ENCODE assay signal across 16 mouse cellular contexts in genomic region chr8:124905482-124905881, GRCm38 (mm10). TPM values are rescaled to one million over a fixed set of nuclear protein-coding genes. Genes with fewer than 3 reads are reported as not detected.
DNase-seq lines count a peak whose midpoint lies in the region; ATAC-seq and TF ChIP-seq lines count a peak whose summit lies in the region.
"Had no signal": no experiment of that assay in that cellular context is flagged by ENCODE, and none has a peak within 500 bp of the region (broad histone marks: within the 10 kb centered on the region; RNA-seq: fewer than 3 reads in every experiment).

No protein-coding gene starts in this region.

- peak overlapping the region; percentile 60 for H3K4me3 ChIP-seq in megakaryocyte, embryonic 14.5 days (replicated peaks)
- no peak overlapping the region for H3K4me3 ChIP-seq in brown adipose tissue, adult 24 weeks (ENCODE audit: insufficient read depth, low read depth, low read length)
- no peak overlapping the region for H3K4me3 ChIP-seq in myocyte
- H3K4me3 ChIP-seq: forebrain, embryonic 13.5 days; forebrain, embryonic 15.5 days had no signal

- no peak overlapping the region for H3K4me2 ChIP-seq in myocyte (ENCODE audit: low read depth)
- H3K4me2 ChIP-seq: forebrain, embryonic 13.5 days; forebrain, embryonic 15.5 days had no signal

- H3K27me3 ChIP-seq in megakaryocyte, embryonic 14.5 days (replicated peaks): no peaks in the 10 kb centered on the region
- H3K27me3 ChIP-seq in myocyte (ENCODE audit: control insufficient read depth, insufficient read depth, insufficient read length): no peaks in the 10 kb centered on the region
- H3K27me3 ChIP-seq: forebrain, embryonic 13.5 days; forebrain, embryonic 15.5 days had no signal

- no peaks in the 10 kb centered on the region for H3K9me3 ChIP-seq in megakaryocyte, embryonic 14.5 days
- H3K9me3 ChIP-seq: forebrain, embryonic 13.5 days; forebrain, embryonic 15.5 days had no signal

- H3K4me1 ChIP-seq in megakaryocyte, embryonic 14.5 days: peaks cover 53% of the 10 kb centered on the region
- peaks cover 16% of the 10 kb centered on the region for H3K4me1 ChIP-seq in brown adipose tissue, adult 24 weeks (ENCODE audit: control insufficient read depth, insufficient read depth, insufficient read length, low read length)
- H3K4me1 ChIP-seq: forebrain, embryonic 15.5 days had no signal

- H3ac ChIP-seq in myocyte (ENCODE audit: control insufficient read depth, insufficient read length): no peak overlapping the region

- no peak for ATAC-seq in megakaryocyte, adult 5-6 weeks (ENCODE audit: poor library complexity, severe bottlenecking)
- ATAC-seq: forebrain, embryonic 13.5 days; forebrain, embryonic 15.5 days; forebrain, postnatal 0 days had no signal

- TF ChIP-seq POLR2A in myocyte (IDR thresholded peaks at IDR 0.05; ENCODE audit: insufficient read length, low read depth): no peak

- H3K79me2 ChIP-seq in myocyte (ENCODE audit: control insufficient read depth, insufficient read depth): peaks cover 15% of the 10 kb centered on the region

- peaks cover 98% of the 10 kb centered on the region for H3K36me3 ChIP-seq in megakaryocyte, embryonic 14.5 days (replicated peaks; ENCODE audit: low read length)
- peaks cover 28% of the 10 kb centered on the region for H3K36me3 ChIP-seq in myocyte (ENCODE audit: control insufficient read depth, insufficient read depth)

- no peak for DNase-seq in adrenal gland, postnatal 4 days (ENCODE audit: low spot score in 2 of 2)
- DNase-seq: adrenal gland, adult 2 months; adrenal gland, postnatal 10 days; adrenal gland, postnatal 25 days; cerebellum, adult 11 months; cerebellum, adult 2 months; cerebellum, adult 9-10 months; cerebellum, postnatal 10 days; cerebellum, postnatal 25 days; forebrain, postnatal 0 days had no signal

- H3K27ac ChIP-seq in brown adipose tissue, adult 24 weeks (replicated peaks; ENCODE audit: low read depth, low read length): 0 out of 2 replicates have a peak overlapping the region, but pooled peaks have one; percentile 5
- H3K27ac ChIP-seq: forebrain, embryonic 13.5 days; forebrain, embryonic 15.5 days had no signal

TF ChIP-seq in myocyte, 11 proteins besides CTCF, POLR2A, EP300 and RAD21:
- TF ChIP-seq TCF12 (IDR thresholded peaks at IDR 0.05; ENCODE audit: insufficient read depth, poor library complexity, severe bottlenecking): no peak
- TF ChIP-seq TCF3 (IDR thresholded peaks at IDR 0.05; ENCODE audit: insufficient read length, low read depth): no peak
- peak in 1 of 3 experiments; percentile 55 for TF ChIP-seq MYOG (IDR thresholded peaks at IDR 0.05; ENCODE audit: control insufficient read depth in 1 of 3, insufficient read depth in 1 of 3, insufficient read length in 2 of 3, low read depth in 2 of 3)
- no peak for TF ChIP-seq E2F4 (IDR thresholded peaks at IDR 0.05; ENCODE audit: insufficient read depth)
- TF ChIP-seq MYOD1 (IDR thresholded peaks at IDR 0.05; ENCODE audit: control insufficient read depth in 1 of 3, insufficient read length in 2 of 3, low read depth in 2 of 3): peak in 2 of 3 experiments; percentile 51 to 75
- peak; percentile 64 for TF ChIP-seq POLR2AphosphoS2 (IDR thresholded peaks at IDR 0.05; ENCODE audit: insufficient read length, low read depth)
- TF ChIP-seq CEBPB (IDR thresholded peaks at IDR 0.05; ENCODE audit: insufficient read depth, poor library complexity, severe bottlenecking): no peak

RNA-seq across cellular contexts. Expression of gene Sprtn, which starts 7.8 kb away (rescaled TPM):
- 1.7 and 2.5 TPM in 2 replicates for polyA plus RNA-seq in megakaryocyte, embryonic 14.5 days (2012; ENCODE audit: insufficient read depth, low replicate concordance)
- total RNA-seq in megakaryocyte, adult 5-6 weeks (2015): 11.0 and 11.1 TPM in 2 replicates
- 18.9 and 20.7 TPM in 2 replicates for total RNA-seq in megakaryocyte, adult 5-6 weeks (2017)
- 10.2 and 14.9 TPM in 2 replicates for polyA plus RNA-seq in brown adipose tissue, adult 24 weeks (2012; ENCODE audit: insufficient read depth, insufficient read length, missing spikeins)
- polyA plus RNA-seq in myocyte (2012; fragmentation: generic; extraction: Trizol): 13.3 TPM
- total RNA-seq in adrenal gland, postnatal 4 days (2021): 10 to 100 TPM; 26.1 to 28.0 TPM

RNA-seq across cellular contexts. Expression of gene Exoc8, which starts 8.0 kb away (rescaled TPM):
- 2.1 and 3.3 TPM in 2 replicates for polyA plus RNA-seq in megakaryocyte, embryonic 14.5 days (2012; ENCODE audit: insufficient read depth, low replicate concordance)
- 6.5 and 8.9 TPM in 2 replicates for total RNA-seq in megakaryocyte, adult 5-6 weeks (2015)
- total RNA-seq in megakaryocyte, adult 5-6 weeks (2017): 14.5 and 16.1 TPM in 2 replicates
- polyA plus RNA-seq in brown adipose tissue, adult 24 weeks (2012; ENCODE audit: insufficient read depth, insufficient read length, missing spikeins): 9.7 and 13.5 TPM in 2 replicates
- 8.8 TPM for polyA plus RNA-seq in myocyte (2012; fragmentation: generic; extraction: Trizol)
- 10 to 100 TPM; 17.1 to 19.8 TPM for total RNA-seq in adrenal gland, postnatal 4 days (2021)

RNA-seq across cellular contexts. Expression of gene 2810004N23Rik, which starts 42.6 kb away (rescaled TPM):
- polyA plus RNA-seq in megakaryocyte, embryonic 14.5 days (2012; ENCODE audit: insufficient read depth, low replicate concordance): 8.3 and 25.4 TPM in 2 replicates
- 11.6 and 13.2 TPM in 2 replicates for total RNA-seq in megakaryocyte, adult 5-6 weeks (2015)
- total RNA-seq in megakaryocyte, adult 5-6 weeks (2017): 23.9 and 24.4 TPM in 2 replicates
- 12.9 and 17.1 TPM in 2 replicates for polyA plus RNA-seq in brown adipose tissue, adult 24 weeks (2012; ENCODE audit: insufficient read depth, insufficient read length, missing spikeins)
- polyA plus RNA-seq in myocyte (2012; fragmentation: generic; extraction: Trizol): 27.1 TPM
- total RNA-seq in adrenal gland, postnatal 4 days (2021): 10 to 100 TPM; 37.8 to 38.9 TPM

RNA-seq across cellular contexts. Expression of gene Gnpat, which starts 42.6 kb away (rescaled TPM):
- 41.4 and 55.3 TPM in 2 replicates for polyA plus RNA-seq in megakaryocyte, embryonic 14.5 days (2012; ENCODE audit: insufficient read depth, low replicate concordance)
- total RNA-seq in megakaryocyte, adult 5-6 weeks (2015): 44.3 and 54.3 TPM in 2 replicates
- 43.9 and 50.3 TPM in 2 replicates for total RNA-seq in megakaryocyte, adult 5-6 weeks (2017)
- polyA plus RNA-seq in brown adipose tissue, adult 24 weeks (2012; ENCODE audit: insufficient read depth, insufficient read length, missing spikeins): 133 and 153 TPM in 2 replicates
- polyA plus RNA-seq in myocyte (2012; fragmentation: generic; extraction: Trizol): 95.4 TPM
- total RNA-seq in adrenal gland, postnatal 4 days (2021): 100 to 1,000 TPM; 105 to 106 TPM

RNA-seq across cellular contexts. Expression of gene Egln1, which starts 43.6 kb away (rescaled TPM):
- 6.7 and 14.0 TPM in 2 replicates for polyA plus RNA-seq in megakaryocyte, embryonic 14.5 days (2012; ENCODE audit: insufficient read depth, low replicate concordance)
- 26.5 and 28.4 TPM in 2 replicates for total RNA-seq in megakaryocyte, adult 5-6 weeks (2015)
- total RNA-seq in megakaryocyte, adult 5-6 weeks (2017): 17.8 and 19.2 TPM in 2 replicates
- 134 and 142 TPM in 2 replicates for polyA plus RNA-seq in brown adipose tissue, adult 24 weeks (2012; ENCODE audit: insufficient read depth, insufficient read length, missing spikeins)
- polyA plus RNA-seq in myocyte (2012; fragmentation: generic; extraction: Trizol): 35.8 TPM
- total RNA-seq in adrenal gland, postnatal 4 days (2021): 10 to 100 TPM; 45.2 to 47.4 TPM
